Mouse (Mus musculus): ENCODE measurements at regions not wholly inside any gene's neighbourhood (a gene's known extent, or its start where the extent isn't known, plus 50 kb on each side); places are given as distances from the start of the nearest gene placed in this dataset.

- Histone ChIP-seq H3K27me3 (ENCODE audit: control insufficient read depth, insufficient read depth, low read depth, low read length) (no peaks in the 10 kb centered on the region), H3K9me3 (replicated peaks; ENCODE audit: control insufficient read depth, low read length, poor library complexity, severe bottlenecking) (no peaks in the 10 kb centered on the region), H3K4me1 (ENCODE audit: control insufficient read depth, insufficient read depth, low read length) (peaks cover 8% of the 10 kb centered on the region; the same call in 1 of the 2 replicates), H3K4me2 (ENCODE audit: low read length) (peak overlapping the region; percentile 58), H3K36me3 (ENCODE audit: control insufficient read depth, insufficient read depth, low read length) (no peaks in the 10 kb centered on the region), H3K9ac (ENCODE audit: low read depth, low read length) (peak overlapping the region; percentile 21; the same call in 1 of the 2 replicates), H3K27ac (ENCODE audit: low read length) (no peak overlapping the region), H3K4me3 (ENCODE audit: low read depth, low read length) (peak overlapping the region; percentile 29)
- WGBS: under 1% methylated on average over 28 of the region's 28 CpGs
- 0 out of 2 replicates have a peak, but pooled peaks have one; percentile 36 for ATAC-seq
Observed at GRCm38 (mm10) chr8:89272381-89272815, 228.4 kb upstream of the Sall1 start.

GRCm38 (mm10) chr8:89271381-89272355, 227.7 kb upstream of the Sall1 start:
- WGBS: 4% methylated on average over 22 of the region's 22 CpGs
- Histone ChIP-seq H3K4me2 (ENCODE audit: low read length) (peak overlapping the region; percentile 58), H3K36me3 (ENCODE audit: control insufficient read depth, insufficient read depth, low read length) (no peaks in the 10 kb centered on the region), H3K4me3 (ENCODE audit: low read depth, low read length) (peak overlapping the region; percentile 29), H3K27ac (ENCODE audit: low read length) (no peak overlapping the region), H3K9ac (ENCODE audit: low read depth, low read length) (no peak overlapping the region), H3K9me3 (replicated peaks; ENCODE audit: control insufficient read depth, low read length, poor library complexity, severe bottlenecking) (no peaks in the 10 kb centered on the region), H3K4me1 (ENCODE audit: control insufficient read depth, insufficient read depth, low read length) (peaks cover 8% of the 10 kb centered on the region; the same call in 1 of the 2 replicates), H3K27me3 (ENCODE audit: control insufficient read depth, insufficient read depth, low read depth, low read length) (no peaks in the 10 kb centered on the region)
- peak; percentile 84 for ATAC-seq

GRCm38 (mm10) chr8:89270001-89270400, 226.0 kb upstream of the Sall1 start:
- H3K4me3 ChIP-seq (ENCODE audit: low read depth, low read length): no peak overlapping the region
- no peaks in the 10 kb centered on the region for H3K27me3 ChIP-seq (ENCODE audit: control insufficient read depth, insufficient read depth, low read depth, low read length)
- no peak for ATAC-seq
- no peak overlapping the region for H3K27ac ChIP-seq (ENCODE audit: low read length)
- no peak overlapping the region for H3K9ac ChIP-seq (ENCODE audit: low read depth, low read length)
- peaks cover 6% of the 10 kb centered on the region for H3K9me3 ChIP-seq (replicated peaks; ENCODE audit: control insufficient read depth, low read length, poor library complexity, severe bottlenecking)
- WGBS: 23% methylated on average over 1 of the region's 1 CpGs
- no peaks in the 10 kb centered on the region for H3K36me3 ChIP-seq (ENCODE audit: control insufficient read depth, insufficient read depth, low read length)
- H3K4me2 ChIP-seq (ENCODE audit: low read length): no peak overlapping the region
- H3K4me1 ChIP-seq (ENCODE audit: control insufficient read depth, insufficient read depth, low read length): peaks cover 8% of the 10 kb centered on the region; the same call in 1 of the 2 replicates

GRCm38 (mm10) chr8:89261163-89261812, 217.3 kb upstream of the Sall1 start:
- 80% methylated on average over 15 of the region's 15 CpGs for WGBS
- Histone ChIP-seq H3K4me3 (ENCODE audit: low read depth, low read length) (no peak overlapping the region), H3K9me3 (replicated peaks; ENCODE audit: control insufficient read depth, low read length, poor library complexity, severe bottlenecking) (peaks cover 6% of the 10 kb centered on the region), H3K4me1 (ENCODE audit: control insufficient read depth, insufficient read depth, low read length) (no peaks in the 10 kb centered on the region), H3K27ac (ENCODE audit: low read length) (no peak overlapping the region), H3K4me2 (ENCODE audit: low read length) (no peak overlapping the region), H3K27me3 (ENCODE audit: control insufficient read depth, insufficient read depth, low read depth, low read length) (no peaks in the 10 kb centered on the region), H3K9ac (ENCODE audit: low read depth, low read length) (no peak overlapping the region), H3K36me3 (ENCODE audit: control insufficient read depth, insufficient read depth, low read length) (no peaks in the 10 kb centered on the region)
- ATAC-seq: no peak

GRCm38 (mm10) chr8:89259881-89260280, 215.9 kb upstream of the Sall1 start:
- H3K4me2 ChIP-seq (ENCODE audit: low read length): no peak overlapping the region
- WGBS: 86% methylated on average over 5 of the region's 5 CpGs
- no peak overlapping the region for H3K27ac ChIP-seq (ENCODE audit: low read length)
- H3K27me3 ChIP-seq (ENCODE audit: control insufficient read depth, insufficient read depth, low read depth, low read length): no peaks in the 10 kb centered on the region
- H3K9ac ChIP-seq (ENCODE audit: low read depth, low read length): no peak overlapping the region
- H3K9me3 ChIP-seq (replicated peaks; ENCODE audit: control insufficient read depth, low read length, poor library complexity, severe bottlenecking): no peaks in the 10 kb centered on the region; the same call in 1 of the 2 replicates
- no peaks in the 10 kb centered on the region for H3K4me1 ChIP-seq (ENCODE audit: control insufficient read depth, insufficient read depth, low read length)
- no peak for ATAC-seq
- H3K4me3 ChIP-seq (ENCODE audit: low read depth, low read length): no peak overlapping the region
- H3K36me3 ChIP-seq (ENCODE audit: control insufficient read depth, insufficient read depth, low read length): no peaks in the 10 kb centered on the region

- Histone ChIP-seq H3K27ac (ENCODE audit: low read length) (no peak overlapping the region), H3K9ac (ENCODE audit: low read depth, low read length) (no peak overlapping the region), H3K4me2 (ENCODE audit: low read length) (no peak overlapping the region), H3K4me1 (ENCODE audit: control insufficient read depth, insufficient read depth, low read length) (peaks cover 5% of the 10 kb centered on the region; the same call in 1 of the 2 replicates), H3K4me3 (ENCODE audit: low read depth, low read length) (no peak overlapping the region), H3K36me3 (ENCODE audit: control insufficient read depth, insufficient read depth, low read length) (no peaks in the 10 kb centered on the region), H3K9me3 (replicated peaks; ENCODE audit: control insufficient read depth, low read length, poor library complexity, severe bottlenecking) (no peaks in the 10 kb centered on the region), H3K27me3 (ENCODE audit: control insufficient read depth, insufficient read depth, low read depth, low read length) (peaks cover 11% of the 10 kb centered on the region; the same call in 1 of the 2 replicates)
- WGBS: 82% methylated on average over 4 of the region's 4 CpGs
- ATAC-seq: no peak
Observed at GRCm38 (mm10) chr8:89246342-89246741, 202.4 kb upstream of the Sall1 start.

- 10% methylated on average over 25 of the region's 25 CpGs for WGBS
Observed at GRCm38 (mm10) chr8:89245131-89245751, 201.3 kb upstream of the Sall1 start.

GRCm38 (mm10) chr8:89241686-89242085, 197.7 kb upstream of the Sall1 start:
- peaks cover 8% of the 10 kb centered on the region; the same call in 1 of the 2 replicates for H3K27me3 ChIP-seq (ENCODE audit: control insufficient read depth, insufficient read depth, low read depth, low read length)
- no peak overlapping the region for H3K4me3 ChIP-seq (ENCODE audit: low read depth, low read length)
- H3K27ac ChIP-seq (ENCODE audit: low read length): no peak overlapping the region
- H3K36me3 ChIP-seq (ENCODE audit: control insufficient read depth, insufficient read depth, low read length): no peaks in the 10 kb centered on the region
- no peaks in the 10 kb centered on the region for H3K9me3 ChIP-seq (replicated peaks; ENCODE audit: control insufficient read depth, low read length, poor library complexity, severe bottlenecking)
- no peak for ATAC-seq
- WGBS: 12% methylated on average over 5 of the region's 5 CpGs
- H3K4me1 ChIP-seq (ENCODE audit: control insufficient read depth, insufficient read depth, low read length): peaks cover 5% of the 10 kb centered on the region; the same call in 1 of the 2 replicates
- H3K4me2 ChIP-seq (ENCODE audit: low read length): no peak overlapping the region
- H3K9ac ChIP-seq (ENCODE audit: low read depth, low read length): no peak overlapping the region

More at GRCm38 (mm10) chr8:89245131-89245751, 201.3 kb upstream of the Sall1 start:
- Histone ChIP-seq H3K9me3 (replicated peaks; ENCODE audit: control insufficient read depth, low read length, poor library complexity, severe bottlenecking) (no peaks in the 10 kb centered on the region), H3K27ac (ENCODE audit: low read length) (no peak overlapping the region), H3K36me3 (ENCODE audit: control insufficient read depth, insufficient read depth, low read length) (no peaks in the 10 kb centered on the region), H3K9ac (ENCODE audit: low read depth, low read length) (peak overlapping the region; percentile 62), H3K4me2 (ENCODE audit: low read length) (peak overlapping the region; percentile 44), H3K27me3 (ENCODE audit: control insufficient read depth, insufficient read depth, low read depth, low read length) (peaks cover 9% of the 10 kb centered on the region; the same call in 1 of the 2 replicates), H3K4me1 (ENCODE audit: control insufficient read depth, insufficient read depth, low read length) (peaks cover 5% of the 10 kb centered on the region; the same call in 1 of the 2 replicates), H3K4me3 (ENCODE audit: low read depth, low read length) (peak overlapping the region; percentile 6; the same call in 1 of the 2 replicates)
- ATAC-seq: no peak; the same call in 1 of the 2 replicates
